Mouse (Mus musculus) liver, embryonic 14.5 days (tissue): Measurements from ENCODE around the gene Rbm33. TPM values are rescaled to one million over a fixed set of nuclear protein-coding genes. Genes with fewer than 3 reads are reported as not detected.

ENCODE experiments used
- ATAC-seq: fragments of 200-750 bp; cut with Nextera tagmentation; 2 replicates; pipeline ENCODE4 v1.8.0; 2017; ENCODE audit warnings: moderate number of reproducible peaks, mild to moderate bottlenecking, moderate library complexity; ENCODE audit not compliant: insufficient read depth
- DNase-seq, 3 experiments: peaks; one replicate each; pipeline ENCODE4 v3.0.0-alpha.2; 2012 to 2013; ENCODE audit warnings: low read depth in 3 of 3, low spot score in 3 of 3
- H3K27ac ChIP-seq: fragments of 300-500 bp; sonication (generic); 2 replicates; pipeline ENCODE4 v1.5.1; 2014; ENCODE audit warnings: moderate library complexity, mild to moderate bottlenecking, control low read depth, inconsistent platforms
- H3K27me3 ChIP-seq: fragments of 300-500 bp; sonication (generic); 2 replicates; pipeline ENCODE4 v1.6.1; 2014; ENCODE audit warnings: mild to moderate bottlenecking, low read length, moderate library complexity; ENCODE audit not compliant: control insufficient read depth, insufficient read depth
- H3K36me3 ChIP-seq: fragments of 300-500 bp; sonication (generic); replicated peaks from 2 replicates; pipeline ENCODE4 v1.6.1; 2014; ENCODE audit warnings: low read depth; ENCODE audit not compliant: control insufficient read depth, insufficient read depth
- H3K4me1 ChIP-seq, 2 experiments: fragments of 200-500 bp in 1 of 2; fragments of 300-500 bp in 1 of 2; sonication (generic) in 1 of 2; replicated peaks; 2 replicates each; pipeline ENCODE4 v1.6.1; 2012 to 2014; ENCODE audit warnings: antibody characterized with exemption in 1 of 2, inconsistent platforms in 1 of 2, low read length in 1 of 2; ENCODE audit not compliant: control insufficient read depth in 2 of 2, insufficient read depth in 2 of 2
- H3K4me2 ChIP-seq: fragments of 300-500 bp; sonication (generic); 2 replicates; pipeline ENCODE4 v1.6.1; 2014; ENCODE audit warnings: low read depth, mild to moderate bottlenecking, control low read depth, moderate library complexity
- H3K4me3 ChIP-seq, 2 experiments: fragments of 200-500 bp in 1 of 2; fragments of 300-500 bp in 1 of 2; sonication (generic) in 1 of 2; 2 replicates each; pipeline ENCODE4 v1.5.1; 2012 to 2014; ENCODE audit warnings: low read depth in 2 of 2, low read length in 2 of 2, mild to moderate bottlenecking in 2 of 2, control low read depth in 1 of 2, inconsistent platforms in 1 of 2, moderate library complexity in 1 of 2; ENCODE audit not compliant: insufficient read depth in 1 of 2
- H3K9ac ChIP-seq: fragments of 300-500 bp; sonication (generic); replicated peaks from 2 replicates; pipeline ENCODE4 v1.6.1; 2014; ENCODE audit warnings: mild to moderate bottlenecking, control low read depth, moderate library complexity
- H3K9me3 ChIP-seq: fragments of 300-500 bp; sonication (generic); 2 replicates; pipeline ENCODE4 v1.6.1; 2016; ENCODE audit warnings: low read length, mixed read lengths; ENCODE audit not compliant: control insufficient read depth
- CTCF ChIP-seq: IDR thresholded peaks from 2 replicates; pipeline ENCODE4 v1.5.1; 2016; ENCODE audit warnings: antibody characterized with exemption, low read depth, control low read depth
- EP300 ChIP-seq: IDR thresholded peaks from 2 replicates; pipeline ENCODE4 v1.6.1; 2016; ENCODE audit warnings: antibody characterized with exemption, low read depth
- WGBS: fragments of 180-500 bp; shearing (Covaris S2); extraction: QIAGEN DNeasy Blood & Tissue Kit; methylation state at CpG from one replicate; pipeline ENCODE4 v1.1.7; 2014; ENCODE audit not compliant: insufficient replicate concordance; 5-methylcytosine and 5-hydroxymethylcytosine counted together
- polyA plus RNA-seq, 2 experiments: library from polyadenylated mRNA; depleted of rRNA in 1 of 2; stranded (reverse) in 1 of 2; unstranded in 1 of 2; fragments of >200 nt; fragmentation: Nextera tagmentation in 1 of 2; extraction: Ambion mirVana in 1 of 2; gene quantifications; 2 replicates each; pipeline versions ENCODE4 v1.2.1 to v1.2.3; 2012 to 2014

The Rbm33 gene
- polyA plus RNA-seq, 2 experiments, result 7.1 to 9.7 TPM

- ATAC-seq (no peak), DNase-seq (no peak)
- H3K4me3 ChIP-seq, result no peak overlapping the region
- no peak overlapping the region for H3K9ac ChIP-seq
- H3K27ac ChIP-seq, result no peak overlapping the region
- H3K4me2 ChIP-seq, result no peak overlapping the region
- no peaks in the 10 kb centered on the region for H3K4me1 ChIP-seq
- peaks cover 19% of the 10 kb centered on the region for H3K36me3 ChIP-seq
- WGBS, result 74% methylated on average over 2 of the region's 2 CpGs
- H3K27me3 ChIP-seq, result no peaks in the 10 kb centered on the region
- TF ChIP-seq CTCF (no peak), EP300 (no peak)
- H3K9me3 ChIP-seq, result no peaks in the 10 kb centered on the region
These were observed 82.7 kb downstream of the Rbm33 start for GRCm38 (mm10) chr5:28399451-28400115.

- Histone ChIP-seq H3K4me2 (no peak overlapping the region), H3K4me1 (no peaks in the 10 kb centered on the region), H3K9ac (no peak overlapping the region), H3K27ac (no peak overlapping the region), H3K36me3 (peaks cover 7% of the 10 kb centered on the region; the same call in 1 of the 2 replicates), H3K27me3 (no peaks in the 10 kb centered on the region), H3K4me3 (no peak overlapping the region), H3K9me3 (no peaks in the 10 kb centered on the region)
- TF ChIP-seq CTCF (no peak), EP300 (no peak)
- WGBS, result 84% methylated on average over 1 of the region's 1 CpGs
- ATAC-seq (no peak), DNase-seq (no peak)
These were observed 85.8 kb downstream of the Rbm33 start for GRCm38 (mm10) chr5:28402756-28403155.

- peaks cover 28% of the 10 kb centered on the region for H3K36me3 ChIP-seq
- H3K4me3 ChIP-seq, result no peak overlapping the region
- no peaks in the 10 kb centered on the region for H3K27me3 ChIP-seq
- no peaks in the 10 kb centered on the region for H3K4me1 ChIP-seq
- no peak for ATAC-seq
- H3K9me3 ChIP-seq, result no peaks in the 10 kb centered on the region
- no peak overlapping the region for H3K27ac ChIP-seq
- no peak for DNase-seq
- no peak overlapping the region for H3K9ac ChIP-seq
- 78% methylated on average over 3 of the region's 3 CpGs for WGBS
- no peak for TF ChIP-seq CTCF
- H3K4me2 ChIP-seq, result no peak overlapping the region
These were observed 89.7 kb downstream of the Rbm33 start for GRCm38 (mm10) chr5:28406662-28407061.

GRCm38 (mm10) chr5:28412006-28412685 lies 95.2 kb downstream of the Rbm33 start:
- Histone ChIP-seq H3K4me1 (no peaks in the 10 kb centered on the region), H3K9me3 (no peaks in the 10 kb centered on the region), H3K27me3 (no peaks in the 10 kb centered on the region), H3K9ac (no peak overlapping the region), H3K4me3 (no peak overlapping the region), H3K4me2 (no peak overlapping the region), H3K27ac (no peak overlapping the region), H3K36me3 (peaks cover 67% of the 10 kb centered on the region)
- WGBS, result 79% methylated on average over 2 of the region's 2 CpGs
- TF ChIP-seq EP300 (no peak), CTCF (no peak)
- ATAC-seq, result no peak
- no peak for DNase-seq

- Histone ChIP-seq H3K4me1 (no peaks in the 10 kb centered on the region), H3K4me2 (no peak overlapping the region), H3K9me3 (no peaks in the 10 kb centered on the region), H3K4me3 (no peak overlapping the region), H3K9ac (no peak overlapping the region), H3K36me3 (peaks cover 69% of the 10 kb centered on the region), H3K27ac (no peak overlapping the region), H3K27me3 (no peaks in the 10 kb centered on the region)
- no peak for ATAC-seq
- 84% methylated on average over 5 of the region's 5 CpGs for WGBS
- TF ChIP-seq EP300 (no peak), CTCF (no peak)
- DNase-seq, result no peak
These were observed 96.6 kb downstream of the Rbm33 start for GRCm38 (mm10) chr5:28413533-28413932.
